Mouse (Mus musculus): ENCODE data around the gene Mrpl3.
"Not testable (repeated sequence)": the region's sequence is repeated elsewhere in the genome, so short reads cannot be mapped to it uniquely, and the experiment has no call there.

Gene Mrpl3

GRCm38 (mm10) chr9:105053147-105053557 lies at the start of gene Mrpl3:
TSS of gene Mrpl3 (plus strand) at chr9:105053239.
- no peak for DNase-seq (ENCODE audit: extremely low read depth, low read depth, low spot score)

GRCm38 (mm10) chr9:105010721-105011120 lies 42.3 kb upstream of the Mrpl3 start:
- no peak for DNase-seq (ENCODE audit: extremely low read depth, low read depth, low spot score)

- no peak for DNase-seq (ENCODE audit: extremely low read depth, low read depth, low spot score)
Measured at GRCm38 (mm10) chr9:105018186-105018585, 34.9 kb upstream of the Mrpl3 start.

- no peak for DNase-seq (ENCODE audit: extremely low read depth, low read depth, low spot score)
Measured at GRCm38 (mm10) chr9:105028311-105028710, 24.7 kb upstream of the Mrpl3 start.

- no peak for DNase-seq (ENCODE audit: extremely low read depth, low read depth, low spot score)
Measured at GRCm38 (mm10) chr9:105032572-105032971, 20.5 kb upstream of the Mrpl3 start.

GRCm38 (mm10) chr9:105033641-105034040 lies 19.4 kb upstream of the Mrpl3 start:
- no peak for DNase-seq (ENCODE audit: extremely low read depth, low read depth, low spot score)

- no peak for DNase-seq (ENCODE audit: extremely low read depth, low read depth, low spot score)
Measured at GRCm38 (mm10) chr9:105037847-105038246, 15.2 kb upstream of the Mrpl3 start.

GRCm38 (mm10) chr9:105046014-105046413 lies 7.0 kb upstream of the Mrpl3 start:
- DNase-seq (ENCODE audit: extremely low read depth, low read depth, low spot score) = no peak

- DNase-seq (ENCODE audit: extremely low read depth, low read depth, low spot score) = no peak
Measured at GRCm38 (mm10) chr9:105048351-105048750, 4.7 kb upstream of the Mrpl3 start.

- no peak for DNase-seq (ENCODE audit: extremely low read depth, low read depth, low spot score)
Measured at GRCm38 (mm10) chr9:105049636-105050035, 3.4 kb upstream of the Mrpl3 start.

GRCm38 (mm10) chr9:105050257-105050656 lies 2.8 kb upstream of the Mrpl3 start:
- DNase-seq (ENCODE audit: extremely low read depth, low read depth, low spot score) = no peak

- DNase-seq (ENCODE audit: extremely low read depth, low read depth, low spot score) = no peak
Measured at GRCm38 (mm10) chr9:105053812-105054211, 773 bp downstream of the Mrpl3 start.

- DNase-seq (ENCODE audit: extremely low read depth, low read depth, low spot score) = no peak
Measured at GRCm38 (mm10) chr9:105069106-105069505, 16.1 kb downstream of the Mrpl3 start.

GRCm38 (mm10) chr9:105072991-105073748 lies 20.1 kb downstream of the Mrpl3 start:
- DNase-seq (ENCODE audit: extremely low read depth, low read depth, low spot score) = no peak

- DNase-seq (ENCODE audit: extremely low read depth, low read depth, low spot score) = no peak
Measured at GRCm38 (mm10) chr9:105074851-105075250, 21.8 kb downstream of the Mrpl3 start.

- DNase-seq (ENCODE audit: extremely low read depth, low read depth, low spot score) = no peak
Measured at GRCm38 (mm10) chr9:105076756-105077424, 23.9 kb downstream of the Mrpl3 start.

GRCm38 (mm10) chr9:105078460-105078859 lies 25.4 kb downstream of the Mrpl3 start:
- DNase-seq (ENCODE audit: extremely low read depth, low read depth, low spot score) = no peak

GRCm38 (mm10) chr9:105080246-105080645 lies 27.2 kb downstream of the Mrpl3 start:
- no peak for DNase-seq (ENCODE audit: extremely low read depth, low read depth, low spot score)

GRCm38 (mm10) chr9:105100807-105101570 lies 48.0 kb downstream of the Mrpl3 start:
- DNase-seq (ENCODE audit: extremely low read depth, low read depth, low spot score) = no peak

GRCm38 (mm10) chr9:105101911-105102310 lies 48.9 kb downstream of the Mrpl3 start:
- DNase-seq (ENCODE audit: extremely low read depth, low read depth, low spot score) = no peak

GRCm38 (mm10) chr9:105103893-105104292 lies 50.9 kb downstream of the Mrpl3 start:
- DNase-seq (ENCODE audit: extremely low read depth, low read depth, low spot score) = no peak

- not testable (repeated sequence) for DNase-seq (ENCODE audit: extremely low read depth, low read depth, low spot score)
Measured at GRCm38 (mm10) chr9:105125206-105125605, 72.2 kb downstream of the Mrpl3 start.
